Mouse (Mus musculus): ENCODE data around the gene Meox1.

- no peak for TF ChIP-seq CTCF (IDR thresholded peaks at IDR 0.05)
- TF ChIP-seq EP300 (IDR thresholded peaks at IDR 0.05; ENCODE audit: insufficient read depth, low read depth, low read length), result no peak
- no peak for TF ChIP-seq POLR2A (IDR thresholded peaks at IDR 0.05; ENCODE audit: insufficient read depth, low read depth, low read length)
Measured at GRCm38 (mm10) chr11:101931978-101932377, 37.8 kb upstream of the Meox1 start.
